Mouse (Mus musculus) spleen, adult 2 months (tissue): Measurements from ENCODE around the gene G6pc3. TPM values are rescaled to one million over a fixed set of nuclear protein-coding genes. Genes with fewer than 3 reads are reported as not detected.

ENCODE experiments used
- DNase-seq, 2 experiments: peaks; one replicate each; pipeline versions ENCODE4 v3.0.0 to v3.0.0-alpha.2; 2012 to 2021; ENCODE audit warnings: low spot score in 2 of 2, low read depth in 1 of 2
- H3K27ac ChIP-seq: fragments of 200-500 bp; 2 replicates; pipeline ENCODE4 v1.5.1; 2012; ENCODE audit warnings: low read length, inconsistent platforms; ENCODE audit not compliant: insufficient read depth
- H3K27me3 ChIP-seq: fragments of 200-500 bp; 2 replicates; pipeline ENCODE4 v1.6.1; 2012; ENCODE audit warnings: mild to moderate bottlenecking, moderate library complexity, low read length, inconsistent platforms; ENCODE audit not compliant: control insufficient read depth, insufficient read depth
- H3K36me3 ChIP-seq: fragments of 200-500 bp; 2 replicates; pipeline ENCODE4 v1.6.1; 2012; ENCODE audit warnings: mild to moderate bottlenecking, low read length, inconsistent platforms; ENCODE audit not compliant: control insufficient read depth, insufficient read depth
- H3K4me1 ChIP-seq: fragments of 200-500 bp; 2 replicates; pipeline ENCODE4 v1.6.1; 2011; ENCODE audit warnings: inconsistent platforms; ENCODE audit not compliant: control insufficient read depth, insufficient read depth, insufficient read length
- H3K4me3 ChIP-seq: fragments of 200-500 bp; 2 replicates; pipeline ENCODE4 v1.5.1; 2011; ENCODE audit warnings: mild to moderate bottlenecking, inconsistent platforms; ENCODE audit not compliant: insufficient read depth, insufficient read length; ENCODE audit errors: extremely low read depth
- CTCF ChIP-seq: fragments of 200-500 bp; IDR thresholded peaks from 2 replicates; pipeline ENCODE4 v1.5.1; 2011; ENCODE audit warnings: mild to moderate bottlenecking, inconsistent platforms; ENCODE audit not compliant: insufficient read depth, insufficient read length, insufficient replicate concordance; ENCODE audit errors: extremely low read depth
- POLR2A ChIP-seq: fragments of 200-500 bp; IDR thresholded peaks from 2 replicates; pipeline ENCODE4 v1.6.1; 2011; ENCODE audit warnings: low read depth, low read length, inconsistent platforms
- WGBS: fragments of 180-500 bp; shearing (Covaris S2); methylation state at CpG from one replicate; pipeline ENCODE4 v1.1.7; 2018; 5-methylcytosine and 5-hydroxymethylcytosine counted together
- polyA plus RNA-seq: library from polyadenylated mRNA; depleted of rRNA; stranded (reverse); fragments of >200 nt; gene quantifications from 2 replicates; pipeline ENCODE4 v1.2.3, GENCODE M21; 2012

Gene G6pc3
- polyA plus RNA-seq, 1 experiment = 63.9 TPM

- H3K36me3 ChIP-seq = peaks cover 45% of the 10 kb centered on the region
- no peak overlapping the region for H3K27ac ChIP-seq
- 82% methylated on average over 6 of the region's 6 CpGs for WGBS
- no peak overlapping the region for H3K4me3 ChIP-seq
- no peaks in the 10 kb centered on the region for H3K27me3 ChIP-seq
- H3K4me1 ChIP-seq = no peaks in the 10 kb centered on the region
- no peak for TF ChIP-seq POLR2A
- no peak for TF ChIP-seq CTCF
- DNase-seq = no peak
Measured at GRCm38 (mm10) chr11:102198245-102198644, 8.8 kb downstream of the G6pc3 start.

DNA sequence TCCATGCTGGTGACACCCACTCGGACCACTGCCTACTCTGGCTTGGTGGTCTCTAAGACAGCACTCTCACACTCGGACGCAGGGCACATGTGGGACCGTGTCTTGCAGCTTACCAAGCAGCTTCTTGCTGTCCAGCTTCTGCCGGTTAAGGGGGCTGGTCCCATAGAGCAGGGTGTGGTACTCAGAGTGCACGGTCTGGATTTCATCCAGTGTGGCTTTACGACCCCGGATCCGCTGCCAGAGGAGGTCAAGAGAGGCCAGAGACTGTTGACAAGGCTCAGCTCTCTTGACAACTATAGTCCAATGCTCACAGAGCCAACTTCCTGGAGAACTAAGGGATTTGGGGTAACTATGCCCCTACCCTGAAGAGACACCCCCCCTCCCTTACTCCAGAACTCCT, 10.4 kb downstream of the G6pc3 start:
- peaks cover 54% of the 10 kb centered on the region for H3K36me3 ChIP-seq
- WGBS = 88% methylated on average over 9 of the region's 9 CpGs
- H3K27ac ChIP-seq = no peak overlapping the region
- DNase-seq = no peak
- H3K27me3 ChIP-seq = no peaks in the 10 kb centered on the region
- no peaks in the 10 kb centered on the region for H3K4me1 ChIP-seq
- no peak overlapping the region for H3K4me3 ChIP-seq
- TF ChIP-seq POLR2A = no peak
- TF ChIP-seq CTCF = no peak

DNA sequence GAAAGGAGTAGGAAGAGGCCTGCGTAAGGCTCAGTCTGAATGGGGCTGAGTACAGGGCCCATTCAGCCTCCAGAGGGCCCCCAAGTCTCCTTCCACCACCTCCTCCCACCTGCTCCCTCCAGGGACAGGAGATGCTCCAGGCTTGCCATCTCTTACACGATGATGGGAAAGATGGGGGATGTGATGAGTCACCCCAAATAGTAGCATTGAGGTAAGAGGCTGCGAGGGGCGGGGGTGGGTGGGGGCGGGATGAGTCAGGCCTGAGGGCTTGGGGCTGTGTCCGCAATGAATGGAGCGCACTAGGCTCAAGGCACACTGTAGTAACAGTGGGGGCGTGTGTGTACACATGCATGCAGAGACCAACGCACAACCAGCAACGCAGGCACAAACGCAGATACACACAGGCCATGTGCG, 12.0 kb downstream of the G6pc3 start:
- WGBS = 91% methylated on average over 12 of the region's 12 CpGs
- peaks cover 52% of the 10 kb centered on the region for H3K36me3 ChIP-seq

GRCm38 (mm10) chr11:102206481-102206880, 17.1 kb downstream of the G6pc3 start:
- TF ChIP-seq POLR2A = no peak
- no peak for TF ChIP-seq CTCF
- Histone ChIP-seq H3K4me3 (no peak overlapping the region), H3K27ac (no peak overlapping the region), H3K27me3 (no peaks in the 10 kb centered on the region), H3K36me3 (peaks cover 36% of the 10 kb centered on the region), H3K4me1 (peaks cover 17% of the 10 kb centered on the region; the same call in 1 of the 2 replicates)
- DNase-seq = no peak
- WGBS = 94% methylated on average over 30 of the region's 30 CpGs

More for the DNA sequence above, 12.0 kb downstream of the G6pc3 start:
- no peak for DNase-seq
- Histone ChIP-seq H3K4me3 (no peak overlapping the region), H3K27me3 (no peaks in the 10 kb centered on the region), H3K27ac (no peak overlapping the region), H3K4me1 (no peaks in the 10 kb centered on the region)
- no peak for TF ChIP-seq POLR2A
- no peak for TF ChIP-seq CTCF

GRCm38 (mm10) chr11:102207825-102208777, 18.7 kb downstream of the G6pc3 start:
- Histone ChIP-seq H3K36me3 (peaks cover 29% of the 10 kb centered on the region), H3K27ac (no peak overlapping the region; the same call in 1 of the 2 replicates), H3K4me3 (no peak overlapping the region), H3K27me3 (no peaks in the 10 kb centered on the region), H3K4me1 (peaks cover 17% of the 10 kb centered on the region; the same call in 1 of the 2 replicates)
- no peak for DNase-seq
- TF ChIP-seq CTCF = no peak
- no peak for TF ChIP-seq POLR2A
- WGBS = 40% methylated on average over 11 of the region's 11 CpGs

DNA sequence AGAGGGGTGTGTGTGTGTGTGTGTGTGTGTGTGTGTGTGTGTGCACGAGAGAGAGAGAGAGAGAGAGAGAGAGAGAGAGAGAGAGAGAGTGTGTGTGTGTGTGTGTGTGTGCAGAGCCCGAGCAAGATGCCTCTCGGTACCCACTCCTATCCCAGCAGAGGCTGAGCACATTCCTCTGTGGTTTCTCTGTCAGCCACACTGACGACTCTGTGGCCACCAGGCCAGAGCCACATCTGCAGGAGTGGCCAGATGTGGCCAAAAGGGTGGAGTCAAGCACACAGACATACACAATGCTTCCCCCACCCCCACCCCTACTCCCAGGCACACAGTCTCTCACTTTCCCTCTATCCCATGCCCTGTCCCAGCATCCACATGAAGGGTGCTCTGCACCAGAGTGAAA, 19.4 kb downstream of the G6pc3 start:
- H3K27ac ChIP-seq = no peak overlapping the region
- peaks cover 17% of the 10 kb centered on the region; the same call in 1 of the 2 replicates for H3K4me1 ChIP-seq
- no peak overlapping the region for H3K4me3 ChIP-seq
- DNase-seq = no peak
- H3K27me3 ChIP-seq = no peaks in the 10 kb centered on the region
- peaks cover 26% of the 10 kb centered on the region for H3K36me3 ChIP-seq
- no peak for TF ChIP-seq CTCF
- no peak for TF ChIP-seq POLR2A
- 30% methylated on average over 3 of the region's 4 CpGs for WGBS

DNA sequence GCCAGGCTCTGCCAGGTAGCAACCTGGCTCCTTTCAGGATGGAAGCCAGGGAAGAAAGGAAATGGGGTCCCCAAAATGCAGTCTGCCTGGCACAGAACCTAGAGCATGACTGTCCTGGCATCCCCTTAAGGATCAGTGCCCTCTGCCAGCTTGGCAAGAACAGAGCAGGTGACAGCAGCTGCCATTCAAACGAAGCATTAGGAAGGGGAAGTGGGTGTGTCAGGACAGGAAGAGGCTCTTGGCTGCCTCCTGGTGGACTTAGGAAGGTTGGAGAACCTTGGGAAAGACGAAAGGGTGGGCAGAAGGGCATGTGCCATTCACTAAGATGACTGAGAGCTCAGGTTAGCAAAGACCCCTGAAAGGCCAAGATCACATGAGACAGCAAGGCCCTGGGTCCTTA, 20.3 kb downstream of the G6pc3 start:
- Histone ChIP-seq H3K36me3 (peaks cover 17% of the 10 kb centered on the region), H3K27me3 (no peaks in the 10 kb centered on the region), H3K4me1 (peaks cover 20% of the 10 kb centered on the region; the same call in 1 of the 2 replicates), H3K27ac (no peak overlapping the region), H3K4me3 (no peak overlapping the region)
- WGBS = 24% methylated on average over 2 of the region's 2 CpGs
- DNase-seq = no peak
- TF ChIP-seq CTCF (peak; percentile 54; the same call in 1 of the 2 replicates), POLR2A (no peak)
